Mouse (Mus musculus) erythroblast, embryonic 14.5 days (primary cell): Measurements from ENCODE around the gene Sox4.

Source experiments
- GATA1 ChIP-seq: IDR thresholded peaks from 2 replicates; pipeline ENCODE4 v1.6.1; 2012; ENCODE audit warnings: low read length, inconsistent platforms, mixed read lengths
- TAL1 ChIP-seq: IDR thresholded peaks from 3 replicates; pipeline ENCODE4 v1.6.1; 2012; ENCODE audit warnings: low read length, inconsistent platforms, mixed read lengths

GRCm38 (mm10) chr13:28953581-28953991 is at the start of gene Sox4:
- TF ChIP-seq GATA1 (no peak), TAL1 (no peak)
